22 mouse cellular contexts compared by ENCODE assay signal in genomic region chr16:11623032-11623431, GRCm38 (mm10).
DNase-seq lines count a peak whose midpoint lies in the region; ATAC-seq lines count a peak whose summit lies in the region.
"Had no signal": no experiment of that assay in that cellular context is flagged by ENCODE, and none has a peak within 500 bp of the region (broad histone marks: within the 10 kb centered on the region; RNA-seq: fewer than 3 reads in every experiment).

No protein-coding gene starts in this region.

- DNase-seq in heart, embryonic 10.5 days (ENCODE audit: low spot score), result peak; percentile 56
- DNase-seq in lung, postnatal 36 days, result no peak
- no peak for DNase-seq in layer of hippocampus, adult 18-20 months (ENCODE audit: low spot score in 2 of 2)
- no peak for DNase-seq in ovary, postnatal 14 days (ENCODE audit: low spot score)
- DNase-seq: adrenal gland, postnatal 10 days; cerebellum, adult 2 months; cerebellum, postnatal 25 days; embryo, embryonic 11 days; gastrocnemius, adult 2 months; heart, postnatal 4 days; kidney, adult 9 months; lung, adult 18-20 months; retina, postnatal 1 day; thymus, postnatal 25 days had no signal

- no peak for ATAC-seq in heart, embryonic 12.5 days (ENCODE audit: insufficient number of reproducible peaks, low FRiP score)
- peak; percentile 37; the same call in 1 of the 2 replicates for ATAC-seq in lung, embryonic 16.5 days (ENCODE audit: low read depth)
- ATAC-seq in liver, embryonic 15.5 days (ENCODE audit: insufficient read depth), result peak; percentile 72
- ATAC-seq: forebrain, embryonic 13.5 days; inflammation-experienced regulatory T-cells, adult 6 months had no signal

- no peak overlapping the region for H3K4me2 ChIP-seq in heart, embryonic 12.5 days
- H3K4me2 ChIP-seq in lung, embryonic 16.5 days (ENCODE audit: low read depth, low read length), result no peak overlapping the region
- H3K4me2 ChIP-seq in liver, embryonic 15.5 days, result no peak overlapping the region
- H3K4me2 ChIP-seq: forebrain, embryonic 13.5 days; hindbrain, embryonic 14.5 days; midbrain, embryonic 12.5 days had no signal

- no peaks in the 10 kb centered on the region for H3K4me1 ChIP-seq in heart, embryonic 10.5 days
- H3K4me1 ChIP-seq in heart, embryonic 12.5 days (replicated peaks), result no peaks in the 10 kb centered on the region
- no peaks in the 10 kb centered on the region for H3K4me1 ChIP-seq in lung, embryonic 16.5 days (replicated peaks; ENCODE audit: control insufficient read depth, insufficient read depth, low read length)
- H3K4me1 ChIP-seq in liver, embryonic 15.5 days (replicated peaks), result peaks cover 35% of the 10 kb centered on the region

- H3K36me3 ChIP-seq in heart, embryonic 10.5 days, result no peaks in the 10 kb centered on the region
- H3K36me3 ChIP-seq in heart, embryonic 12.5 days, result no peaks in the 10 kb centered on the region
- no peaks in the 10 kb centered on the region for H3K36me3 ChIP-seq in lung, embryonic 16.5 days (ENCODE audit: control insufficient read depth, insufficient read depth, low read length)
- H3K36me3 ChIP-seq in liver, embryonic 15.5 days (replicated peaks), result no peaks in the 10 kb centered on the region
- H3K36me3 ChIP-seq: midbrain, embryonic 12.5 days had no signal

- 66% methylated on average over 3 of the region's 3 CpGs for WGBS in heart, embryonic 10.5 days
- WGBS in heart, embryonic 12.5 days, result 70% methylated on average over 3 of the region's 3 CpGs
- 64% methylated on average over 3 of the region's 3 CpGs for WGBS in lung, embryonic 16.5 days
- WGBS in liver, embryonic 15.5 days (ENCODE audit: insufficient replicate concordance), result 38% methylated on average over 3 of the region's 3 CpGs

- H3K9me3 ChIP-seq in heart, embryonic 10.5 days, result no peaks in the 10 kb centered on the region
- H3K9me3 ChIP-seq in heart, embryonic 12.5 days (replicated peaks), result no peaks in the 10 kb centered on the region
- H3K9me3 ChIP-seq in lung, embryonic 16.5 days (ENCODE audit: control insufficient read depth, low read length), result no peaks in the 10 kb centered on the region
- H3K9me3 ChIP-seq in liver, embryonic 15.5 days (replicated peaks), result no peaks in the 10 kb centered on the region
- H3K9me3 ChIP-seq: forebrain, embryonic 13.5 days; midbrain, embryonic 12.5 days had no signal

- no peak overlapping the region for H3K9ac ChIP-seq in heart, embryonic 12.5 days
- H3K9ac ChIP-seq in lung, embryonic 16.5 days (ENCODE audit: low read length), result no peak overlapping the region
- H3K9ac ChIP-seq in liver, embryonic 15.5 days, result no peak overlapping the region
- H3K9ac ChIP-seq: forebrain, embryonic 13.5 days; hindbrain, embryonic 14.5 days; midbrain, embryonic 12.5 days had no signal

- H3K27me3 ChIP-seq in heart, embryonic 10.5 days (ENCODE audit: insufficient read depth, poor library complexity, severe bottlenecking), result no peaks in the 10 kb centered on the region
- no peaks in the 10 kb centered on the region for H3K27me3 ChIP-seq in heart, embryonic 12.5 days (replicated peaks)
- no peaks in the 10 kb centered on the region for H3K27me3 ChIP-seq in lung, embryonic 16.5 days (ENCODE audit: control insufficient read depth, insufficient read depth, low read depth, low read length)
- H3K27me3 ChIP-seq in liver, embryonic 15.5 days, result no peaks in the 10 kb centered on the region
- H3K27me3 ChIP-seq: forebrain, embryonic 13.5 days; midbrain, embryonic 12.5 days had no signal

- H3K4me3 ChIP-seq in heart, embryonic 10.5 days, result no peak overlapping the region
- H3K4me3 ChIP-seq in heart, embryonic 12.5 days, result no peak overlapping the region
- H3K4me3 ChIP-seq in lung, embryonic 16.5 days (ENCODE audit: low read length), result no peak overlapping the region
- H3K4me3 ChIP-seq in liver, embryonic 15.5 days (replicated peaks), result no peak overlapping the region
- H3K4me3 ChIP-seq: forebrain, embryonic 13.5 days; gastrocnemius, adult 2 months; layer of hippocampus, adult 2 months; midbrain, embryonic 12.5 days had no signal

- no peak overlapping the region for H3K27ac ChIP-seq in heart, embryonic 10.5 days
- no peak overlapping the region for H3K27ac ChIP-seq in heart, embryonic 12.5 days (ENCODE audit: poor library complexity, severe bottlenecking)
- no peak overlapping the region for H3K27ac ChIP-seq in lung, embryonic 16.5 days (ENCODE audit: low read length)
- H3K27ac ChIP-seq in liver, embryonic 15.5 days (replicated peaks), result 0 out of 2 replicates have a peak overlapping the region, but pooled peaks have one; percentile 9
- H3K27ac ChIP-seq: forebrain, embryonic 13.5 days; gastrocnemius, adult 2 months; hindbrain, embryonic 14.5 days; layer of hippocampus, adult 2 months; midbrain, embryonic 12.5 days had no signal
